Mouse (Mus musculus) hindbrain, embryonic 16.5 days (tissue): ENCODE measurements at regions not wholly inside any gene's neighbourhood (a gene's known extent, or its start where the extent isn't known, plus 50 kb on each side); places are given as distances from the start of the nearest gene placed in this dataset.

ENCODE experiments used
- ATAC-seq: fragments of 200-750 bp; cut with Nextera tagmentation; 2 replicates; pipeline ENCODE4 v1.8.0; 2017; ENCODE audit warnings: moderate TSS enrichment, moderate library complexity
- H3K27ac ChIP-seq: fragments of 300-500 bp; sonication (generic); 2 replicates; pipeline ENCODE4 v1.5.1; 2014; ENCODE audit warnings: low read depth, mild to moderate bottlenecking, control low read depth, low read length, moderate library complexity
- H3K27me3 ChIP-seq: fragments of 300-500 bp; sonication (generic); replicated peaks from 2 replicates; pipeline ENCODE4 v1.6.1; 2014; ENCODE audit warnings: low read length; ENCODE audit not compliant: control insufficient read depth, insufficient read depth
- H3K36me3 ChIP-seq: fragments of 300-500 bp; sonication (generic); 2 replicates; pipeline ENCODE4 v1.6.1; 2014; ENCODE audit warnings: mild to moderate bottlenecking, low read length, moderate library complexity, mixed read lengths; ENCODE audit not compliant: control insufficient read depth, insufficient read depth
- H3K4me1 ChIP-seq: fragments of 300-500 bp; sonication (generic); 2 replicates; pipeline ENCODE4 v1.6.1; 2014; ENCODE audit warnings: low read depth, low read length; ENCODE audit not compliant: control insufficient read depth, insufficient read depth
- H3K4me2 ChIP-seq: fragments of 300-500 bp; sonication (generic); 2 replicates; pipeline ENCODE4 v1.6.1; 2014; ENCODE audit warnings: mild to moderate bottlenecking, low read length, control low read depth, moderate library complexity
- H3K4me3 ChIP-seq: fragments of 300-500 bp; sonication (generic); 2 replicates; pipeline ENCODE4 v1.5.1; 2014; ENCODE audit warnings: mild to moderate bottlenecking, low read length, control low read depth, moderate library complexity
- H3K9ac ChIP-seq: fragments of 300-500 bp; sonication (generic); 2 replicates; pipeline ENCODE4 v1.6.1; 2014; ENCODE audit warnings: low read depth, mild to moderate bottlenecking, control low read depth, low read length, moderate library complexity
- H3K9me3 ChIP-seq: fragments of 300-500 bp; sonication (generic); 2 replicates; pipeline ENCODE4 v1.6.1; 2014; ENCODE audit warnings: mild to moderate bottlenecking, low read length, moderate library complexity; ENCODE audit not compliant: control insufficient read depth
- WGBS: fragments of 180-500 bp; shearing (Covaris S2); extraction: QIAGEN DNeasy Blood & Tissue Kit; methylation state at CpG from one replicate; pipeline ENCODE4 v1.1.7; 2014; 5-methylcytosine and 5-hydroxymethylcytosine counted together

DNA sequence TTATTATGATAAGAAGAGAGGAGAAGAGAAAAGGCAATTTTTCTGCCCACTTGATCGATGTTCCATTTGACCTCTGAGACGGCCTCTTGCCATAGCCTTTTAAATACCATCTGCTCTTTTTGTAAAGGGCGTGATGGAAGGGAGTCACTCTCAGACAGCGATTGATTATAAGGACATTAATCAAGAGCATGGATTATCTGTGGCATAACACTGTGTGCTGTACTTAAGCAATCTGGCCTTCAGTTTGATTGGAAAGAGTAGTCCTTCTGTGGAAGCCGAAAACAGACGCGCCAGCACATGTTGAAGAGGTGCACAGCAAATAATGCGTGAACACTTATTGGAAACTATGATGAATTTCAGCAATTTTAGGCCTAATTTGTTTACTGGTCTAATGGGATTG is 685.4 kb upstream of the Robo1 start:
- no peak overlapping the region for H3K27ac ChIP-seq
- H3K4me3 ChIP-seq = no peak overlapping the region
- H3K27me3 ChIP-seq = no peaks in the 10 kb centered on the region
- H3K9ac ChIP-seq = no peak overlapping the region
- H3K4me1 ChIP-seq = no peaks in the 10 kb centered on the region
- no peak overlapping the region for H3K4me2 ChIP-seq
- H3K9me3 ChIP-seq = no peaks in the 10 kb centered on the region
- WGBS = 66% methylated on average over 8 of the region's 8 CpGs
- H3K36me3 ChIP-seq = no peaks in the 10 kb centered on the region
- no peak for ATAC-seq

DNA sequence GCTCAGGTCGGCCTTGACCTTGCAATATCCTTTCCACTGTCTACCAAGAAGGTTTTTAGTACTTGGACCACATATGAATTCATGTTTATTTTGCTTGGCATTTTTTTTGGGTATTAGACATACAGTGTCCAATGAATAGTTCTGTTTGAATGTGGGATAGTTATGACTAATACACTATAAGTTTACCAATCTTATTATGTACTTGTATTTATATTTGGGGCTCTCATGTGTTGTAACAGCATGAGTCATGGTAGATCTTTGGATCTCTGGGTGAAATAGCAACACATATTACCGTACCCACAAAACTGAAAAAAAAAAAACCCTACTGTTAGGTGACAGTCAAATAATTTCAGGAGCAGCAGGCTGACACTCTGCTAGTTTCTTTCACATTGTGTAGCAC is 667.7 kb upstream of the Robo1 start:
- Histone ChIP-seq H3K36me3 (no peaks in the 10 kb centered on the region), H3K9me3 (no peaks in the 10 kb centered on the region), H3K27me3 (no peaks in the 10 kb centered on the region), H3K4me2 (no peak overlapping the region), H3K4me1 (no peaks in the 10 kb centered on the region), H3K27ac (no peak overlapping the region), H3K4me3 (no peak overlapping the region), H3K9ac (no peak overlapping the region)
- WGBS = 86% methylated on average over 2 of the region's 2 CpGs
- no peak for ATAC-seq

- H3K36me3 ChIP-seq = no peaks in the 10 kb centered on the region
- no peak overlapping the region for H3K9ac ChIP-seq
- no peak overlapping the region for H3K27ac ChIP-seq
- H3K9me3 ChIP-seq = no peaks in the 10 kb centered on the region
- H3K4me3 ChIP-seq = no peak overlapping the region
- H3K4me2 ChIP-seq = no peak overlapping the region
- no peaks in the 10 kb centered on the region for H3K4me1 ChIP-seq
- peak; percentile 34; the same call in 1 of the 2 replicates for ATAC-seq
- H3K27me3 ChIP-seq = no peaks in the 10 kb centered on the region
- 37% methylated on average over 6 of the region's 6 CpGs for WGBS
Observed at GRCm38 (mm10) chr16:71643223-71643622, 664.9 kb upstream of the Robo1 start.

- 10% methylated on average over 2 of the region's 2 CpGs for WGBS
- no peaks in the 10 kb centered on the region for H3K4me1 ChIP-seq
- peaks cover 2% of the 10 kb centered on the region; the same call in 1 of the 2 replicates for H3K9me3 ChIP-seq
- ATAC-seq = no peak; the same call in 1 of the 2 replicates
- H3K4me3 ChIP-seq = no peak overlapping the region
- no peaks in the 10 kb centered on the region for H3K36me3 ChIP-seq
- no peak overlapping the region for H3K4me2 ChIP-seq
- H3K9ac ChIP-seq = no peak overlapping the region
- H3K27ac ChIP-seq = no peak overlapping the region
- H3K27me3 ChIP-seq = no peaks in the 10 kb centered on the region
Observed at GRCm38 (mm10) chr16:71678075-71678701, 629.9 kb upstream of the Robo1 start.

DNA sequence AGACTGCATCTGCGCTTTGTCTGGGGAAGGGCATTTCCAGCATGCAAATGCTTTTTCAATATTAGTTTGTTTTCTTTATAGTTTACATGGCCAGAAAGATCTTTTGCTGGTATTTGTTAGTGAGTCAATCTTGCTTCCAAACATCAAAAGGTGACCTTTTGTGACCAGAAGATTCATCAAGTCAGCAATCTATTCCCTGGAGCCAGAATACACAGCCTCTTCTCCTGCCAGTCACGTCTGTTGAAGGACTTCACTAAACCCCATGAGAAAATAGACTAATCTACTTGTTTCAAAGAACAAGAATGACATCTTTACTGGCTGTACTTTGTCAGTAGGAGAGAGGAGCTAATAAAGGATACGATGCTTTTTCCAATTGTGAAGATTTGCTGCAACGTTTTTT is 614.6 kb upstream of the Robo1 start:
- H3K4me1 ChIP-seq = no peaks in the 10 kb centered on the region
- H3K27ac ChIP-seq = no peak overlapping the region
- no peaks in the 10 kb centered on the region for H3K36me3 ChIP-seq
- H3K27me3 ChIP-seq = no peaks in the 10 kb centered on the region
- no peak for ATAC-seq
- no peak overlapping the region for H3K4me2 ChIP-seq
- 46% methylated on average over 4 of the region's 4 CpGs for WGBS
- no peaks in the 10 kb centered on the region for H3K9me3 ChIP-seq
- H3K4me3 ChIP-seq = no peak overlapping the region
- no peak overlapping the region for H3K9ac ChIP-seq

DNA sequence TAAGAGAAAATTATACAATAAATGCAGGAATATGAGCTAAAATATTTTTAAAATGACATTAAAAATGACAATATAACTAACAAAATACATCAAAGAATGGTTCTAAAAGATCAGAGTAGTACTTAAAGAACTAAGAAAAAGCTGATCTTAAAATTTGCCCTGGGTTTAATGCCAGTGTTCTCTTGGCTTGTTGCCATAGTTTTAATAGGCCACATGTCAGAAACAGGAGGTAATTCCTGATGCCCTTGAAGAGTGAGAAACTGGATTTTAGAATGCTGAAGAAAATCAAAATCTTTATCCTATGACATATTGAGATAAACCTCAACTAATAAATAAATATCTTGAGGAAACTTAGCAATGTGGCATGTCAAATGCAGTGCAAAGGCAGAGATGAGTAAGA is 602.3 kb upstream of the Robo1 start:
- H3K4me2 ChIP-seq = no peak overlapping the region
- no peak overlapping the region for H3K4me3 ChIP-seq
- no peaks in the 10 kb centered on the region for H3K27me3 ChIP-seq
- H3K27ac ChIP-seq = no peak overlapping the region
- no peaks in the 10 kb centered on the region for H3K36me3 ChIP-seq
- H3K9ac ChIP-seq = no peak overlapping the region
- no peak for ATAC-seq
- no peaks in the 10 kb centered on the region for H3K9me3 ChIP-seq
- no peaks in the 10 kb centered on the region for H3K4me1 ChIP-seq

GRCm38 (mm10) chr16:71709684-71710083 is 598.4 kb upstream of the Robo1 start:
- no peaks in the 10 kb centered on the region for H3K4me1 ChIP-seq
- WGBS = 60% methylated on average over 3 of the region's 3 CpGs

DNA sequence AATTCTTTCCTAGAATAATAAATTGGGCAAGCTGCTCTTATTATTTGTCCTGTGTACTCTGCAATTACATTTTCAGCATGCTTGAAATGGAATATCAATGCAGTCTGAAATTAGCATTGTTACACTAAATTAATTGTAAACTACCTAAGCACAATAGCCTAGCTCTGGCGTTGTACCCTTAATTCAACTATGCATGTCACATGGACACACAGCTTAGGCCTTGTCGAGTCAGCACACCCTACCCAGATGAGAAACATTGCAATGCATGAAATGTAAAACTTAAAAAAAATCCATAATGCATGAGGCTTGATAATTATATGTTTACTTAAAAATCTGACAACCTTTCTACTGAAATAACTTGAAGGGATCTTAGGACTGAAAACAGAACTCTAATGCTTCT is 596.2 kb upstream of the Robo1 start:
- Histone ChIP-seq H3K36me3 (no peaks in the 10 kb centered on the region), H3K4me2 (no peak overlapping the region), H3K27me3 (no peaks in the 10 kb centered on the region), H3K4me3 (no peak overlapping the region), H3K9me3 (no peaks in the 10 kb centered on the region), H3K4me1 (no peaks in the 10 kb centered on the region), H3K9ac (no peak overlapping the region), H3K27ac (no peak overlapping the region)
- WGBS = 48% methylated on average over 2 of the region's 2 CpGs
- ATAC-seq = no peak

More at GRCm38 (mm10) chr16:71709684-71710083, 598.4 kb upstream of the Robo1 start:
- H3K9ac ChIP-seq = no peak overlapping the region
- no peak overlapping the region for H3K4me2 ChIP-seq
- no peaks in the 10 kb centered on the region for H3K9me3 ChIP-seq
- no peak for ATAC-seq
- no peaks in the 10 kb centered on the region for H3K36me3 ChIP-seq
- H3K27ac ChIP-seq = no peak overlapping the region
- H3K27me3 ChIP-seq = no peaks in the 10 kb centered on the region
- no peak overlapping the region for H3K4me3 ChIP-seq

DNA sequence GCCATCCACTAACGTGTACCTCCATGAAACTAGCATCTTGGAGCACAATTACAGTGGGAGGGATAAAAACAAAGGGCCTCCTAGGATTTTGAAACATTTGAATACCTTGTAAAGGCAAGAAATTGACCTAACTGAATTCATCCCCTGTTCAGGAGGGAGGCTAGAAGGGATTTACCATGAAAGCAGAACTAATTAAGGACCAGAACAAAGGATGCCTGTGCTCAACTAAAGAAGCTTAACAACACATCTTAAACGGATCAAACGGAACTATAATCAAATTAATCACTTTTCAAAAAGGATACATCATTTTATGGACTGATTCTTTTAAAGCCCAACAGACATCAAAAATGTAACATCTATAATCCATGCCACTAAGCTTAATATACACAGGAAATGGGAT is 590.9 kb upstream of the Robo1 start:
- H3K4me1 ChIP-seq = no peaks in the 10 kb centered on the region
- no peaks in the 10 kb centered on the region for H3K27me3 ChIP-seq
- H3K9ac ChIP-seq = no peak overlapping the region
- WGBS = 34% methylated on average over 3 of the region's 3 CpGs
- no peak overlapping the region for H3K27ac ChIP-seq
- H3K9me3 ChIP-seq = no peaks in the 10 kb centered on the region
- H3K36me3 ChIP-seq = no peaks in the 10 kb centered on the region
- H3K4me3 ChIP-seq = no peak overlapping the region
- no peak for ATAC-seq
- no peak overlapping the region for H3K4me2 ChIP-seq

DNA sequence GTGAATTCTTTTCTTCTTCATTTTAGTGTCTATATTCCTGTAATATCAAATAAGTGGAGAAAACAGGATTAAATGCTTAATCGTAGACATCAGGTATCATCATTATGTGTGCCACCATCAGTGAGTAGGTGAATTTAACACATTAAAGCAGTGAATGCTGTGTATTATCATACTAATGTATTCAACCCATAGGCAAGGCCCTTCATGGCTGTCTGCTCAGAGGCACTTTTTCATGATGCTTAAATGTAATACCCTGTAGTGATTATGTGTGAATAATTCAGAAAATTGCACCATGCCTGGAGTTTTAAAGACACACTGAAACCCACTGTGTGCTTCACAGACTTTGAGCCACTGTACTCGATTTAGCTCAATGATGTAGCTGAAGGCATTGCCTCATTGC is 583.2 kb upstream of the Robo1 start:
- H3K4me3 ChIP-seq = no peak overlapping the region
- WGBS = 69% methylated on average over 2 of the region's 2 CpGs
- no peaks in the 10 kb centered on the region for H3K27me3 ChIP-seq
- no peak overlapping the region for H3K4me2 ChIP-seq
- no peak overlapping the region for H3K27ac ChIP-seq
- no peak for ATAC-seq
- no peaks in the 10 kb centered on the region for H3K9me3 ChIP-seq
- no peak overlapping the region for H3K9ac ChIP-seq
- no peaks in the 10 kb centered on the region for H3K36me3 ChIP-seq
- no peaks in the 10 kb centered on the region for H3K4me1 ChIP-seq
